8 mouse cellular contexts compared by ENCODE assay signal in the genomic region with DNA sequence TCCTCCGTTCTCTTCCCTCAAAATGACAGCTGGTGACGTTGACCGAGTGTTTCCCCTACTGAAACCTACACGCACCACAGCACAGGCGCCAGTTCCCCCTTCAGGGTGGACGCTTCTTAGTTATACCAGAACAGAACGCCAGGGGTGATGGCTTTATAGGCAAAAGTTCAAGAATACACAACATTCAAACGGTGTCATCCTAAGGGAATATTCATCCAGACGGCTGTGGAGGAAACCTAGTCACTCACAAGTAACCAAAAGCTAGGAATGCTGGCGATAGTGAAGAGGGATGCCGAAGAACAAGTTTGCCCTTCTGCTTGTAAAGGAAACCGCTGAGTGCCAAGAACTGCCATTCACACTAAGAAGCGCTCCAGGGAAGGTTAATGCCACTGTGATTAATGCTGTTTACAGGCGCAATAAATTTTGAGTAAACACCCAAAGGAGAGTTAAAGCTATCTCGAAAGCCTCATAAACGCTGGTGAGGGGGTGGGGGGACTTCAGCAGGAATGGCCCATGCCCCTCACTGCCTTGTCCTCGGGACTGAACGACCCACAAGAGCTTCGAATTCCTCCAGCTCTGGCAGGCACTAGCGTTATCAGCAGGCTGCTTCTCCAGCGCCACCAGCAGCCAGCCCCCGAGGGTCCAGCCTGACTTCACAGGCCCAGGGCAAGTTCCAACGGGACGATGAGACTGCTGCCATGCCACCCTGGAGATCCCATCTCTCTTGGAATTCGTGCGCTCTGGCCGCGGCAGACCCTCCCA. TPM values are rescaled to one million over a fixed set of nuclear protein-coding genes. Genes with fewer than 3 reads are reported as not detected.
DNase-seq lines count a peak whose midpoint lies in the region; ATAC-seq and TF ChIP-seq lines count a peak whose summit lies in the region.

No protein-coding gene starts in this region.

- CTCF ChIA-PET in Patski (lab: Charles Lee): interaction anchor here (1.2 to 1.8 kb wide), 3 partner anchors 48 to 204 kb away, joined by 3 to 6 read pairs (median 5); no protein-coding TSS in a partner anchor

- H3K36me3 ChIP-seq in heart, embryonic 11.5 days (ENCODE audit: control insufficient read depth, insufficient read depth, low read length): no peaks in the 10 kb centered on the region
- H3K36me3 ChIP-seq in kidney, embryonic 16.5 days (ENCODE audit: insufficient read depth, low read length): no peaks in the 10 kb centered on the region

- TF ChIP-seq CTCF in Patski (IDR thresholded peaks at IDR 0.05): no peak
- no peak for TF ChIP-seq CTCF in cortical plate, adult 2 months (IDR thresholded peaks at IDR 0.05; ENCODE audit: extremely low read depth, insufficient read depth, low read length)

- in situ Hi-C loops in Patski (cut with MboI; ENCODE audit: low pct_unique_long_range_greater_than_20kb): loop anchor here (5.0 kb wide), 2 partner anchors 130 to 175 kb away; no protein-coding TSS in a partner anchor

- peak; percentile 12 for ATAC-seq in Patski
- ATAC-seq in heart, embryonic 11.5 days (replicated peaks; ENCODE audit: insufficient number of reproducible peaks, low FRiP score, low TSS enrichment): no peak
- ATAC-seq in kidney, embryonic 16.5 days (ENCODE audit: low FRiP score, low TSS enrichment): 0 out of 2 replicates have a peak, but pooled peaks have one; percentile 7

- DNase-seq in 416B (ENCODE audit: low read depth) (peak; percentile 89), Patski (ENCODE audit: low read depth, low spot score) (no peak)
- DNase-seq in lung, postnatal 4 days: peak; percentile 57 to 68
- DNase-seq in spleen, adult 12 weeks (ENCODE audit: low spot score): peak; percentile 34
- no peak for DNase-seq in layer of hippocampus, postnatal 25 days (ENCODE audit: extremely low spot score in 1 of 2, low spot score in 1 of 2)

- H3K4me2 ChIP-seq in heart, embryonic 11.5 days: peak overlapping the region; percentile 89
- peak overlapping the region; percentile 67 for H3K4me2 ChIP-seq in kidney, embryonic 16.5 days (replicated peaks; ENCODE audit: low read depth, low read length)

- under 1% methylated on average over 28 of the region's 28 CpGs for WGBS in heart, embryonic 11.5 days (ENCODE audit: insufficient replicate concordance)
- 1% methylated on average over 28 of the region's 28 CpGs for WGBS in kidney, embryonic 16.5 days

- H3K4me3 ChIP-seq in cortical plate, adult 2 months (ENCODE audit: insufficient read depth, low read length): peak overlapping the region; percentile 56
- H3K4me3 ChIP-seq in heart, embryonic 11.5 days (ENCODE audit: low read depth, low read length): peak overlapping the region; percentile 77
- peak overlapping the region; percentile 80 for H3K4me3 ChIP-seq in kidney, embryonic 16.5 days (ENCODE audit: low read length)

- H3K4me1 ChIP-seq in cortical plate, adult 2 months (ENCODE audit: control insufficient read depth, insufficient read depth, low read length): no peaks in the 10 kb centered on the region
- peaks cover 21% of the 10 kb centered on the region for H3K4me1 ChIP-seq in heart, embryonic 11.5 days (ENCODE audit: control insufficient read depth, insufficient read depth, low read length)
- H3K4me1 ChIP-seq in kidney, embryonic 16.5 days (ENCODE audit: insufficient read depth, low read length): peaks cover 8% of the 10 kb centered on the region

- no peaks in the 10 kb centered on the region for H3K27me3 ChIP-seq in Patski
- no peaks in the 10 kb centered on the region for H3K27me3 ChIP-seq in heart, embryonic 11.5 days (ENCODE audit: control insufficient read depth, insufficient read depth, low read length)
- H3K27me3 ChIP-seq in kidney, embryonic 16.5 days (ENCODE audit: insufficient read depth, low read length): no peaks in the 10 kb centered on the region

- no peaks in the 10 kb centered on the region for H3K9me3 ChIP-seq in heart, embryonic 11.5 days (replicated peaks; ENCODE audit: control insufficient read depth, low read length)
- no peaks in the 10 kb centered on the region for H3K9me3 ChIP-seq in kidney, embryonic 16.5 days (ENCODE audit: low read length)

- H3K9ac ChIP-seq in heart, embryonic 11.5 days (ENCODE audit: low read depth, low read length): peak overlapping the region; percentile 91
- H3K9ac ChIP-seq in kidney, embryonic 16.5 days (replicated peaks; ENCODE audit: low read length): peak overlapping the region; percentile 96

- H3K27ac ChIP-seq in cortical plate, adult 2 months (ENCODE audit: insufficient read depth, low read length): peak overlapping the region; percentile 10; the same call in 1 of the 2 replicates
- peak overlapping the region; percentile 96 for H3K27ac ChIP-seq in heart, embryonic 11.5 days (ENCODE audit: low read depth, low read length)
- peak overlapping the region; percentile 96 for H3K27ac ChIP-seq in kidney, embryonic 16.5 days (ENCODE audit: low read length)

- POLR2A ChIA-PET in Patski (lab: Charles Lee): interaction anchor here (0.9 to 2.0 kb wide), 3 partner anchors 56 to 176 kb away, joined by 3 to 5 read pairs (median 3); no protein-coding TSS in a partner anchor

- no peak for TF ChIP-seq POLR2A in cortical plate, adult 2 months (IDR thresholded peaks at IDR 0.05; ENCODE audit: extremely low read depth, insufficient read depth, low read length)

RNA-seq across cellular contexts. Expression of gene Utrn, which starts 2.0 kb away (rescaled TPM):
- 40.9 TPM for polyA plus RNA-seq in Patski (2021)
- 32.3 and 35.6 TPM in 2 replicates for polyA plus RNA-seq in cortical plate, adult 2 months (2012; rRNA removed)
- polyA plus RNA-seq in heart, embryonic 11.5 days (2014; fragmentation: Nextera tagmentation; extraction: Ambion mirVana): 47.3 and 68.5 TPM in 2 replicates
- polyA plus RNA-seq in kidney, embryonic 16.5 days (2015; fragmentation: Nextera tagmentation; extraction: Ambion mirVana): 76.0 and 88.1 TPM in 2 replicates
- 10 to 100 TPM; 38.3 to 42.6 TPM for total RNA-seq in layer of hippocampus, postnatal 25 days (2021)

Comparison
In these comparisons a context has a peak if more than half of its experiments do, and no peak if none do; other contexts are left out.
1. DNase-seq: peak in 416B (single experiment), lung, postnatal 4 days (2 of 2) and spleen, adult 12 weeks (single experiment); none in Patski (single experiment) and layer of hippocampus, postnatal 25 days (0 of 2).
2. H3K27ac ChIP-seq: peak in every context shown above with its lines; median percentile 96 in heart, embryonic 11.5 days; 96 in kidney, embryonic 16.5 days; 10 in cortical plate, adult 2 months.
3. Peak in every context shown above with its lines, with median percentiles within 50 percentile points of each other: H3K4me3 ChIP-seq.